Mouse (Mus musculus): ENCODE data around the gene Tectb. TPM values are rescaled to one million over a fixed set of nuclear protein-coding genes. Genes with fewer than 3 reads are reported as not detected.

The Tectb gene
- polyA plus RNA-seq, 1 experiment from 2014 or later = 0.09 TPM

DNA sequence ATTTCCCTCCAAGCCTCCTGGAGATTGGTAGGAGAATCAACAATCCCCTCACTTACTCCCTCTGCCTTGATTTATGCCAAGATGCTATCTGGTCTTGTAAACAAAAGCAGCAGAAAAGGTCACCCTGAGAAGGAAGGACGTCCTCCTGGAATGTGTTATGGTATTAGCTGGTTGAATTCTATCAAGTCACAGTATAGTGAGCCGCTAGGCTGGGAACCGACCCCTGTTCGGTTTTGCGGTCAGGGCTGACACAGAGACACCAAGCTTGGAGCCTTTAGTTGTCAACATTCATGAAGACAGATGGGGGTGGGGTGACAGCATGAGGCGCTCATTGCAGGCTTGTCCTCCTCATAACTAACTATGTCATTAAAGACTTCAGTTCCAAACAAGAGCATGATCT, 20.7 kb upstream of the Tectb start:
- 68% methylated on average over 6 of the region's 6 CpGs for WGBS (ENCODE audit: insufficient replicate concordance)
- H3K9me3 ChIP-seq (ENCODE audit: low read length) = no peaks in the 10 kb centered on the region
- TF ChIP-seq EP300 (IDR thresholded peaks at IDR 0.05; ENCODE audit: low read depth) = no peak
- TF ChIP-seq CTCF (IDR thresholded peaks at IDR 0.05; ENCODE audit: low read depth) = no peak
- ATAC-seq (no peak), DNase-seq (no peak)
- no peaks in the 10 kb centered on the region for H3K4me1 ChIP-seq (ENCODE audit: insufficient read depth)
- H3K27me3 ChIP-seq (ENCODE audit: insufficient read depth, low read length) = no peaks in the 10 kb centered on the region
- H3K4me3 ChIP-seq (ENCODE audit: low read depth, low read length) = no peak overlapping the region
- no peaks in the 10 kb centered on the region for H3K36me3 ChIP-seq (replicated peaks; ENCODE audit: insufficient read depth, low read length)
- no peak overlapping the region for H3K27ac ChIP-seq (ENCODE audit: low read depth)
- no peak overlapping the region for H3K9ac ChIP-seq (replicated peaks)
- no peak overlapping the region for H3K4me2 ChIP-seq (ENCODE audit: low read depth, low read length)

GRCm38 (mm10) chr19:55162271-55162670, 18.3 kb upstream of the Tectb start:
- TF ChIP-seq EP300 (IDR thresholded peaks at IDR 0.05; ENCODE audit: low read depth) = no peak
- TF ChIP-seq CTCF (IDR thresholded peaks at IDR 0.05; ENCODE audit: low read depth) = no peak
- DNase-seq = no peak
- ATAC-seq = no peak

GRCm38 (mm10) chr19:55164162-55164561, 16.4 kb upstream of the Tectb start:
- WGBS (ENCODE audit: insufficient replicate concordance) = 44% methylated on average over 1 of the region's 1 CpGs
- H3K9ac ChIP-seq (replicated peaks) = no peak overlapping the region

More at GRCm38 (mm10) chr19:55162271-55162670, 18.3 kb upstream of the Tectb start:
- H3K4me3 ChIP-seq (ENCODE audit: low read depth, low read length) = no peak overlapping the region
- no peaks in the 10 kb centered on the region for H3K36me3 ChIP-seq (replicated peaks; ENCODE audit: insufficient read depth, low read length)
- H3K4me1 ChIP-seq (ENCODE audit: insufficient read depth) = 0 out of 2 replicates have a peak, but pooled peaks cover 2% of the 10 kb centered on the region
- no peak overlapping the region for H3K4me2 ChIP-seq (ENCODE audit: low read depth, low read length)
- no peak overlapping the region for H3K9ac ChIP-seq (replicated peaks)
- H3K27ac ChIP-seq (ENCODE audit: low read depth) = no peak overlapping the region
- H3K27me3 ChIP-seq (ENCODE audit: insufficient read depth, low read length) = no peaks in the 10 kb centered on the region
- 69% methylated on average over 4 of the region's 4 CpGs for WGBS (ENCODE audit: insufficient replicate concordance)
- no peaks in the 10 kb centered on the region for H3K9me3 ChIP-seq (ENCODE audit: low read length)

GRCm38 (mm10) chr19:55165183-55165865, 15.2 kb upstream of the Tectb start:
- ATAC-seq = no peak
- DNase-seq = no peak
- Histone ChIP-seq H3K4me2 (ENCODE audit: low read depth, low read length) (no peak overlapping the region), H3K9me3 (ENCODE audit: low read length) (peaks cover 2% of the 10 kb centered on the region; the same call in 1 of the 2 replicates), H3K36me3 (replicated peaks; ENCODE audit: insufficient read depth, low read length) (no peaks in the 10 kb centered on the region), H3K9ac (replicated peaks) (no peak overlapping the region), H3K27ac (ENCODE audit: low read depth) (no peak overlapping the region), H3K4me3 (ENCODE audit: low read depth, low read length) (no peak overlapping the region), H3K4me1 (ENCODE audit: insufficient read depth) (0 out of 2 replicates have a peak, but pooled peaks cover 2% of the 10 kb centered on the region), H3K27me3 (ENCODE audit: insufficient read depth, low read length) (no peaks in the 10 kb centered on the region)
- 67% methylated on average over 1 of the region's 1 CpGs for WGBS (ENCODE audit: insufficient replicate concordance)
- TF ChIP-seq CTCF (IDR thresholded peaks at IDR 0.05; ENCODE audit: low read depth) = no peak
- no peak for TF ChIP-seq EP300 (IDR thresholded peaks at IDR 0.05; ENCODE audit: low read depth)

More at GRCm38 (mm10) chr19:55164162-55164561, 16.4 kb upstream of the Tectb start:
- Histone ChIP-seq H3K27ac (ENCODE audit: low read depth) (no peak overlapping the region), H3K4me2 (ENCODE audit: low read depth, low read length) (no peak overlapping the region), H3K4me1 (ENCODE audit: insufficient read depth) (0 out of 2 replicates have a peak, but pooled peaks cover 2% of the 10 kb centered on the region), H3K4me3 (ENCODE audit: low read depth, low read length) (no peak overlapping the region), H3K36me3 (replicated peaks; ENCODE audit: insufficient read depth, low read length) (no peaks in the 10 kb centered on the region), H3K9me3 (ENCODE audit: low read length) (no peaks in the 10 kb centered on the region), H3K27me3 (ENCODE audit: insufficient read depth, low read length) (no peaks in the 10 kb centered on the region)
- no peak for TF ChIP-seq EP300 (IDR thresholded peaks at IDR 0.05; ENCODE audit: low read depth)
- no peak for TF ChIP-seq CTCF (IDR thresholded peaks at IDR 0.05; ENCODE audit: low read depth)
- ATAC-seq (no peak), DNase-seq (no peak)

- ATAC-seq = no peak
- H3K9ac ChIP-seq (replicated peaks) = no peak overlapping the region
- peaks cover 2% of the 10 kb centered on the region; the same call in 1 of the 2 replicates for H3K9me3 ChIP-seq (ENCODE audit: low read length)
- DNase-seq = no peak
- H3K36me3 ChIP-seq (replicated peaks; ENCODE audit: insufficient read depth, low read length) = no peaks in the 10 kb centered on the region
- TF ChIP-seq CTCF (IDR thresholded peaks at IDR 0.05; ENCODE audit: low read depth) (no peak), EP300 (IDR thresholded peaks at IDR 0.05; ENCODE audit: low read depth) (no peak)
- WGBS (ENCODE audit: insufficient replicate concordance) = 60% methylated on average over 4 of the region's 4 CpGs
- no peak overlapping the region for H3K4me2 ChIP-seq (ENCODE audit: low read depth, low read length)
- no peak overlapping the region for H3K27ac ChIP-seq (ENCODE audit: low read depth)
- H3K4me3 ChIP-seq (ENCODE audit: low read depth, low read length) = no peak overlapping the region
- no peaks in the 10 kb centered on the region for H3K27me3 ChIP-seq (ENCODE audit: insufficient read depth, low read length)
- 0 out of 2 replicates have a peak, but pooled peaks cover 2% of the 10 kb centered on the region for H3K4me1 ChIP-seq (ENCODE audit: insufficient read depth)
Measured at GRCm38 (mm10) chr19:55165954-55166353, 14.6 kb upstream of the Tectb start.

DNA sequence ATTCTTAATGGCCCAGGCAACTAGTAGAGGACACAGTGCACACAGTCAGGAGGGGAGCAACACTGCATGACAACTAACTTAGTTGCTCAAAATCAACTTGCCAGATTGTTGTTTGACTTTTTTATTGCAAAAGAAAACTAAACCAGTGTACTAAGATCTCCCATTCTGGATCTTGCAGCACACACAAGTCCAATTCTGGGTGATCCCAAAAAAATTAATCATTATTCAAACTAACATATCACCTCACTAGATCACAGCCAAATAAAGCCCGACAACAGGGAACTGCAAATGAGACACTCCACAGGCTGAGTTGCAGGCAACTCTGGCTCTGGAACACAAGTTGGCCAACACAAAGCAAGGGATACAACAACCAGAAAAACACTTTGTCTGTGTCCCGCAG, 13.8 kb upstream of the Tectb start:
- Histone ChIP-seq H3K27me3 (ENCODE audit: insufficient read depth, low read length) (no peaks in the 10 kb centered on the region), H3K9me3 (ENCODE audit: low read length) (peaks cover 2% of the 10 kb centered on the region; the same call in 1 of the 2 replicates), H3K9ac (replicated peaks) (no peak overlapping the region), H3K4me2 (ENCODE audit: low read depth, low read length) (no peak overlapping the region), H3K4me1 (ENCODE audit: insufficient read depth) (0 out of 2 replicates have a peak, but pooled peaks cover 2% of the 10 kb centered on the region), H3K36me3 (replicated peaks; ENCODE audit: insufficient read depth, low read length) (no peaks in the 10 kb centered on the region), H3K27ac (ENCODE audit: low read depth) (no peak overlapping the region), H3K4me3 (ENCODE audit: low read depth, low read length) (no peak overlapping the region)
- DNase-seq (no peak), ATAC-seq (peak; percentile 59; the same call in 1 of the 2 replicates)
- WGBS (ENCODE audit: insufficient replicate concordance) = 55% methylated on average over 2 of the region's 2 CpGs
- TF ChIP-seq CTCF (IDR thresholded peaks at IDR 0.05; ENCODE audit: low read depth) (no peak), EP300 (IDR thresholded peaks at IDR 0.05; ENCODE audit: low read depth) (no peak)

Measured in liver, postnatal 0 days (tissue).